Mouse (Mus musculus) intestine, embryonic 16.5 days (tissue): ENCODE data around the gene Atp7b. TPM values are rescaled to one million over a fixed set of nuclear protein-coding genes. Genes with fewer than 3 reads are reported as not detected.

Experiments
- ATAC-seq: fragments of 200-750 bp; cut with Nextera tagmentation; 2 replicates; pipeline ENCODE4 v1.8.0; 2017; ENCODE audit warnings: moderate TSS enrichment, moderate library complexity
- H3K27ac ChIP-seq: fragments of 300-500 bp; sonication (generic); 2 replicates; pipeline ENCODE4 v1.5.1; 2014; ENCODE audit warnings: mild to moderate bottlenecking, low read length
- H3K27me3 ChIP-seq: fragments of 300-500 bp; sonication (generic); replicated peaks from 2 replicates; pipeline ENCODE4 v1.6.1; 2014; ENCODE audit warnings: low read length, control low read depth, mixed read lengths; ENCODE audit not compliant: control insufficient read depth, insufficient read depth
- H3K36me3 ChIP-seq: fragments of 300-500 bp; sonication (generic); 2 replicates; pipeline ENCODE4 v1.6.1; 2014; ENCODE audit warnings: low read length, control low read depth; ENCODE audit not compliant: control insufficient read depth, insufficient read depth
- H3K4me1 ChIP-seq: fragments of 300-500 bp; sonication (generic); 2 replicates; pipeline ENCODE4 v1.6.1; 2014; ENCODE audit warnings: low read length, control low read depth, mixed read lengths; ENCODE audit not compliant: control insufficient read depth, insufficient read depth
- H3K4me2 ChIP-seq: fragments of 300-500 bp; sonication (generic); 2 replicates; pipeline ENCODE4 v1.6.1; 2014; ENCODE audit warnings: low read depth, low read length, control low read depth
- H3K4me3 ChIP-seq: fragments of 300-500 bp; sonication (generic); 2 replicates; pipeline ENCODE4 v1.5.1; 2014; ENCODE audit warnings: mild to moderate bottlenecking, low read length
- H3K9ac ChIP-seq: fragments of 300-500 bp; sonication (generic); 2 replicates; pipeline ENCODE4 v1.6.1; 2014; ENCODE audit warnings: low read depth, low read length
- H3K9me3 ChIP-seq: fragments of 300-500 bp; sonication (generic); 2 replicates; pipeline ENCODE4 v1.6.1; 2016; ENCODE audit warnings: low read length, control low read depth; ENCODE audit not compliant: control insufficient read depth
- WGBS: fragments of 180-500 bp; shearing (Covaris S2); extraction: QIAGEN DNeasy Blood & Tissue Kit; methylation state at CpG from one replicate; pipeline ENCODE4 v1.1.7; 2014; 5-methylcytosine and 5-hydroxymethylcytosine counted together
- polyA plus RNA-seq: library from polyadenylated mRNA; unstranded; fragments of >200 nt; fragmentation: Nextera tagmentation; extraction: Ambion mirVana; gene quantifications from 2 replicates; pipeline ENCODE4 v1.2.1, GENCODE M21; 2015

Gene Atp7b
- polyA plus RNA-seq, 1 experiment from 2014 or later: 4.7 TPM

DNA sequence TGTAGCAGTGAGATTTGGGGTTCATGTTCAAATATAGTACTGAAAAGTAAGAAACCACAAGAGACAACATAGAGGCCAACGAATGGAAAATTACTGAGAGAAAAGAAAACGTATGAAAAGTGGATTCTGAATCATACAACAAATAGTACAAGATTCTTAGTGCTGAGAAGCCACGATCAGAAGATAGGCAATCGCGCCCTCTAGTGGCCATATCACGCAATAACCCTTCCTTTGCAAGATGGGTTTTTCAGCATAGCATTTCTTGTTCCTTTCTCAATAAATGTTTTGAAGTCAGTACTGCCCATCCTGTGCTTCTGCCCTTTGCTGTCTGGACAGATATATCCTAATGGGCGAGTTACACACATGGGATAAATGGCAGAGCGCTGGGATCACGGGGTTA is 104.8 kb downstream of the Atp7b start:
- no peaks in the 10 kb centered on the region for H3K27me3 ChIP-seq
- H3K4me3 ChIP-seq: no peak overlapping the region
- no peak overlapping the region for H3K27ac ChIP-seq
- no peak for ATAC-seq
- no peaks in the 10 kb centered on the region for H3K36me3 ChIP-seq
- no peaks in the 10 kb centered on the region for H3K9me3 ChIP-seq
- H3K4me2 ChIP-seq: no peak overlapping the region
- 7% methylated on average over 9 of the region's 9 CpGs for WGBS
- no peaks in the 10 kb centered on the region for H3K4me1 ChIP-seq
- no peak overlapping the region for H3K9ac ChIP-seq

- Histone ChIP-seq H3K9ac (no peak overlapping the region), H3K4me1 (no peaks in the 10 kb centered on the region), H3K27ac (no peak overlapping the region), H3K4me2 (no peak overlapping the region), H3K27me3 (no peaks in the 10 kb centered on the region), H3K9me3 (no peaks in the 10 kb centered on the region), H3K4me3 (no peak overlapping the region), H3K36me3 (no peaks in the 10 kb centered on the region)
- WGBS: 65% methylated on average over 9 of the region's 9 CpGs
- no peak for ATAC-seq
Observed at GRCm38 (mm10) chr8:21947311-21948017, 112.6 kb downstream of the Atp7b start.

- Histone ChIP-seq H3K9ac (no peak within 1 kb of the TSS), H3K4me2 (no peak within 1 kb of the TSS), H3K36me3 (no peaks in the 10 kb centered on the region), H3K4me1 (no peaks in the 10 kb centered on the region), H3K27ac (no peak within 1 kb of the TSS), H3K4me3 (no peak within 1 kb of the TSS), H3K27me3 (no peaks in the 10 kb centered on the region), H3K9me3 (no peaks in the 10 kb centered on the region)
- 85% methylated on average over 6 of the region's 6 CpGs for WGBS
- ATAC-seq: no peak
Observed at GRCm38 (mm10) chr8:21946462-21946861, 113.6 kb downstream of the Atp7b start, which contains the start of gene Defb13. Gene Defb13, plus strand, starts transcription at chr8:21946762.

Other genes with a start within 250 kb of the Atp7b start
- not detected in 2 replicates for gene Defb50, start 236.8 kb downstream of the Atp7b start, polyA plus RNA-seq
- not detected in 2 replicates for gene Defb2, start 220.4 kb downstream of the Atp7b start, polyA plus RNA-seq
- gene Defb10, start 201.4 kb downstream of the Atp7b start, polyA plus RNA-seq: not detected in 2 replicates
- gene Defb9, start 174.9 kb downstream of the Atp7b start, polyA plus RNA-seq: not detected in 2 replicates
- not detected in 2 replicates for gene Defb11, start 153.9 kb downstream of the Atp7b start, polyA plus RNA-seq
- not detected in 2 replicates for gene Defb15, start 127.6 kb downstream of the Atp7b start, polyA plus RNA-seq
- not detected in 2 replicates for gene Defb35, start 122.0 kb downstream of the Atp7b start, polyA plus RNA-seq
- not detected in 2 replicates for gene Defb13, start 113.5 kb downstream of the Atp7b start, polyA plus RNA-seq
- not detected in 2 replicates for gene Fam90a1a, start 101.6 kb downstream of the Atp7b start, polyA plus RNA-seq
- gene Ccdc70, start 90.5 kb downstream of the Atp7b start, polyA plus RNA-seq: not detected in 2 replicates
- 28.7 and 30.4 TPM in 2 replicates for gene Alg11, start 416 bp upstream of the Atp7b start, polyA plus RNA-seq
- gene Nek5, start 64.7 kb upstream of the Atp7b start, polyA plus RNA-seq: 0.20 and 0.55 TPM in 2 replicates
- 4.6 TPM in 2 replicates for gene Nek3, start 106.1 kb upstream of the Atp7b start, polyA plus RNA-seq
- gene Ckap2, start 125.5 kb upstream of the Atp7b start, polyA plus RNA-seq: 27.9 and 33.0 TPM in 2 replicates
- 28.9 and 34.0 TPM in 2 replicates for gene Vps36, start 132.5 kb upstream of the Atp7b start, polyA plus RNA-seq
- 7.2 and 7.8 TPM in 2 replicates for gene Thsd1, start 167.0 kb upstream of the Atp7b start, polyA plus RNA-seq
- gene Tpte, start 223.1 kb upstream of the Atp7b start, polyA plus RNA-seq: 0.05 TPM in 1 of 2 replicates, not detected in the other